Mouse (Mus musculus) small intestine, adult 2 months (tissue): ENCODE measurements around the gene 6430628N08Rik. TPM values are rescaled to one million over a fixed set of nuclear protein-coding genes. Genes with fewer than 3 reads are reported as not detected.

Experiments used
- H3K27ac ChIP-seq: fragments of 200-500 bp; 2 replicates; pipeline ENCODE4 v1.5.1; 2012; ENCODE audit warnings: low read depth, low read length, control low read depth, inconsistent platforms; ENCODE audit not compliant: insufficient read depth
- H3K27me3 ChIP-seq: fragments of 200-500 bp; 2 replicates; pipeline ENCODE4 v1.6.1; 2012; ENCODE audit warnings: mild to moderate bottlenecking, moderate library complexity, low read length, inconsistent platforms; ENCODE audit not compliant: control insufficient read depth, insufficient read depth
- H3K36me3 ChIP-seq: fragments of 200-500 bp; 2 replicates; pipeline ENCODE4 v1.6.1; 2012; ENCODE audit warnings: mild to moderate bottlenecking, low read length, control low read depth, inconsistent platforms; ENCODE audit not compliant: control insufficient read depth, insufficient read depth
- H3K4me1 ChIP-seq: fragments of 200-500 bp; 2 replicates; pipeline ENCODE4 v1.6.1; 2012; ENCODE audit warnings: low read length, inconsistent platforms, mixed read lengths; ENCODE audit not compliant: control insufficient read depth, insufficient read depth, insufficient read length
- H3K4me3 ChIP-seq: fragments of 200-500 bp; 2 replicates; pipeline ENCODE4 v1.5.1; 2012; ENCODE audit warnings: low read depth, mild to moderate bottlenecking, control low read depth, inconsistent platforms, low read length, moderate library complexity
- CTCF ChIP-seq: fragments of 200-500 bp; IDR thresholded peaks from 2 replicates; pipeline ENCODE4 v1.5.1; 2012; ENCODE audit warnings: low read depth, mild to moderate bottlenecking, control low read depth, inconsistent platforms, low read length, moderate library complexity, mixed read lengths; ENCODE audit not compliant: insufficient replicate concordance, insufficient read length; ENCODE audit errors: extremely low read depth
- POLR2A ChIP-seq: fragments of 200-500 bp; IDR thresholded peaks from 2 replicates; pipeline ENCODE4 v1.6.1; 2012; ENCODE audit warnings: low read depth, mild to moderate bottlenecking, control low read depth, inconsistent platforms, low read length, moderate library complexity
- WGBS: fragments of 180-500 bp; shearing (Covaris S2); methylation state at CpG from one replicate; pipeline ENCODE4 v1.1.7; 2018; 5-methylcytosine and 5-hydroxymethylcytosine counted together
- polyA plus RNA-seq: library from polyadenylated mRNA; depleted of rRNA; stranded (reverse); fragments of >200 nt; gene quantifications from 2 replicates; pipeline ENCODE4 v1.2.3, GENCODE M21; 2012; rRNA removed

6430628N08Rik gene
- polyA plus RNA-seq, 1 experiment = not detected

- 6% methylated on average over 19 of the region's 19 CpGs for WGBS
- Histone ChIP-seq H3K27ac (no peak overlapping the region), H3K4me3 (no peak overlapping the region), H3K27me3 (peaks cover 89% of the 10 kb centered on the region), H3K4me1 (peaks cover 13% of the 10 kb centered on the region), H3K36me3 (no peaks in the 10 kb centered on the region)
- no peak for TF ChIP-seq CTCF
- no peak for TF ChIP-seq POLR2A
These were observed 46.9 kb downstream of the 6430628N08Rik start for GRCm38 (mm10) chr4:115937061-115937976.

- Histone ChIP-seq H3K4me1 (peaks cover 13% of the 10 kb centered on the region), H3K27me3 (peaks cover 93% of the 10 kb centered on the region), H3K27ac (no peak overlapping the region), H3K36me3 (no peaks in the 10 kb centered on the region), H3K4me3 (no peak overlapping the region)
- TF ChIP-seq POLR2A = no peak
- 8% methylated on average over 37 of the region's 37 CpGs for WGBS
These were observed 48.1 kb downstream of the 6430628N08Rik start for GRCm38 (mm10) chr4:115938276-115939160.

- peaks cover 93% of the 10 kb centered on the region for H3K27me3 ChIP-seq
- peaks cover 13% of the 10 kb centered on the region for H3K4me1 ChIP-seq
- peak within 1 kb of the TSS; percentile 23 for H3K4me3 ChIP-seq
- H3K27ac ChIP-seq = no peak within 1 kb of the TSS
- WGBS = 1% methylated on average over 71 of the region's 71 CpGs
- TF ChIP-seq POLR2A (no peak), CTCF (no peak)
- H3K36me3 ChIP-seq = no peaks in the 10 kb centered on the region
These were observed 49.0 kb downstream of the 6430628N08Rik start, which contains the start of gene Dmbx1 for GRCm38 (mm10) chr4:115939295-115940102. Gene Dmbx1 (minus strand): TSS chr4:115939926.

- no peak overlapping the region for H3K27ac ChIP-seq
- WGBS = 13% methylated on average over 3 of the region's 3 CpGs
- peaks cover 13% of the 10 kb centered on the region for H3K4me1 ChIP-seq
- peaks cover 92% of the 10 kb centered on the region for H3K27me3 ChIP-seq
- H3K36me3 ChIP-seq = no peaks in the 10 kb centered on the region
- no peak overlapping the region for H3K4me3 ChIP-seq
- TF ChIP-seq CTCF (no peak), POLR2A (no peak)
These were observed 50.2 kb downstream of the 6430628N08Rik start for GRCm38 (mm10) chr4:115940681-115941080.

- no peak overlapping the region for H3K27ac ChIP-seq
- 19% methylated on average over 9 of the region's 9 CpGs for WGBS
- H3K4me1 ChIP-seq = peaks cover 13% of the 10 kb centered on the region
- no peak overlapping the region for H3K4me3 ChIP-seq
- H3K27me3 ChIP-seq = peaks cover 87% of the 10 kb centered on the region
- H3K36me3 ChIP-seq = no peaks in the 10 kb centered on the region
- TF ChIP-seq POLR2A = no peak
- TF ChIP-seq CTCF = no peak
These were observed 50.9 kb downstream of the 6430628N08Rik start for GRCm38 (mm10) chr4:115941242-115941820.

GRCm38 (mm10) chr4:115943669-115944314, 53.3 kb downstream of the 6430628N08Rik start:
- Histone ChIP-seq H3K4me3 (no peak overlapping the region), H3K36me3 (no peaks in the 10 kb centered on the region), H3K4me1 (peaks cover 1% of the 10 kb centered on the region; the same call in 1 of the 2 replicates), H3K27ac (no peak overlapping the region), H3K27me3 (peaks cover 64% of the 10 kb centered on the region)
- TF ChIP-seq POLR2A = no peak
- TF ChIP-seq CTCF = no peak
- WGBS = 3% methylated on average over 40 of the region's 41 CpGs

Other genes starting within 250 kb of the 6430628N08Rik start
- gene Cyp4b1, start 242.9 kb upstream of the 6430628N08Rik start, polyA plus RNA-seq = 41.0 and 213 TPM in 2 replicates
- 20.2 and 40.8 TPM in 2 replicates for gene Efcab14, start 152.9 kb upstream of the 6430628N08Rik start, polyA plus RNA-seq
- gene Tex38, start 109.6 kb upstream of the 6430628N08Rik start, polyA plus RNA-seq = not detected in 2 replicates
- gene Atpaf1, start 105.9 kb upstream of the 6430628N08Rik start, polyA plus RNA-seq = 42.0 and 60.6 TPM in 2 replicates
- gene Mob3c, start 62.6 kb upstream of the 6430628N08Rik start, polyA plus RNA-seq = 34.6 and 101 TPM in 2 replicates
- 25.3 and 26.8 TPM in 2 replicates for gene Mknk1, start 51.5 kb upstream of the 6430628N08Rik start, polyA plus RNA-seq
- not detected in 2 replicates for gene Kncn, start 6.3 kb upstream of the 6430628N08Rik start, polyA plus RNA-seq
- gene Dmbx1, start 49.3 kb downstream of the 6430628N08Rik start, polyA plus RNA-seq = not detected in 2 replicates
- 57.9 and 89.2 TPM in 2 replicates for gene Faah, start 127.3 kb downstream of the 6430628N08Rik start, polyA plus RNA-seq
- gene Nsun4, start 163.2 kb downstream of the 6430628N08Rik start, polyA plus RNA-seq = 2.7 and 3.7 TPM in 2 replicates
- 45.6 and 60.5 TPM in 2 replicates for gene Uqcrh, start 184.4 kb downstream of the 6430628N08Rik start, polyA plus RNA-seq
- gene Lrrc41, start 184.6 kb downstream of the 6430628N08Rik start, polyA plus RNA-seq = 43.2 and 64.7 TPM in 2 replicates
- 0.76 and 1.5 TPM in 2 replicates for gene Rad54l, start 233.0 kb downstream of the 6430628N08Rik start, polyA plus RNA-seq
- 8.3 and 10.5 TPM in 2 replicates for gene Pomgnt1, start 233.2 kb downstream of the 6430628N08Rik start, polyA plus RNA-seq